Mouse (Mus musculus): Measurements from ENCODE around the gene Yipf1.

- no peak for TF ChIP-seq CTCF (IDR thresholded peaks at IDR 0.05)
- TF ChIP-seq EP300 (IDR thresholded peaks at IDR 0.05), result no peak
Observed at GRCm38 (mm10) chr4:107321041-107321440, 6.9 kb downstream of the Yipf1 start.

Data from lung, postnatal 0 days (tissue).